Mouse (Mus musculus): ENCODE data around the gene Ikzf3. TPM values are rescaled to one million over a fixed set of nuclear protein-coding genes. Genes with fewer than 3 reads are reported as not detected.
A peak's percentile ranks its signal among the peaks of the same experiment; 100 is the strongest.

Ikzf3 gene
- polyA plus RNA-seq, 1 experiment from 2014 or later = 0.35 TPM

GRCm38 (mm10) chr11:98584146-98584545 lies 38.3 kb upstream of the Ikzf3 start:
- H3K9ac ChIP-seq = peak overlapping the region; percentile 24; the same call in 1 of the 2 replicates

GRCm38 (mm10) chr11:98583571-98583970 lies 37.7 kb upstream of the Ikzf3 start:
- no peak overlapping the region for H3K9ac ChIP-seq
- peaks cover 39% of the 10 kb centered on the region for H3K36me3 ChIP-seq
- whole genome bisulfite sequencing = 40% methylated on average over 3 of the region's 3 CpGs

More at GRCm38 (mm10) chr11:98584146-98584545, 38.3 kb upstream of the Ikzf3 start:
- WGBS = 74% methylated on average over 1 of the region's 1 CpGs
- H3K9me3 ChIP-seq = no peaks in the 10 kb centered on the region
- H3K36me3 ChIP-seq = peaks cover 39% of the 10 kb centered on the region
- no peaks in the 10 kb centered on the region for H3K27me3 ChIP-seq
- ATAC-seq (ENCODE audit: low FRiP score) = no peak
- no peak overlapping the region for H3K4me3 ChIP-seq
- H3K27ac ChIP-seq = no peak overlapping the region
- no peak overlapping the region for H3K4me2 ChIP-seq
- H3K4me1 ChIP-seq (replicated peaks) = peaks cover 39% of the 10 kb centered on the region

GRCm38 (mm10) chr11:98583265-98583552 lies 37.4 kb upstream of the Ikzf3 start:
- Histone ChIP-seq H3K9ac (no peak overlapping the region), H3K4me2 (no peak overlapping the region), H3K4me3 (no peak overlapping the region), H3K27me3 (no peaks in the 10 kb centered on the region), H3K4me1 (replicated peaks) (peaks cover 33% of the 10 kb centered on the region), H3K9me3 (no peaks in the 10 kb centered on the region), H3K36me3 (peaks cover 39% of the 10 kb centered on the region), H3K27ac (no peak overlapping the region)
- no peak for ATAC-seq (ENCODE audit: low FRiP score)
- WGBS = 87% methylated on average over 3 of the region's 3 CpGs

More at GRCm38 (mm10) chr11:98583571-98583970, 37.7 kb upstream of the Ikzf3 start:
- no peak overlapping the region for H3K4me2 ChIP-seq
- no peaks in the 10 kb centered on the region for H3K9me3 ChIP-seq
- H3K4me3 ChIP-seq = no peak overlapping the region
- peaks cover 37% of the 10 kb centered on the region for H3K4me1 ChIP-seq (replicated peaks)
- no peak for ATAC-seq (ENCODE audit: low FRiP score)
- no peaks in the 10 kb centered on the region for H3K27me3 ChIP-seq
- H3K27ac ChIP-seq = no peak overlapping the region

- Histone ChIP-seq H3K27ac (no peak overlapping the region), H3K9me3 (no peaks in the 10 kb centered on the region), H3K4me1 (replicated peaks) (peaks cover 28% of the 10 kb centered on the region), H3K27me3 (no peaks in the 10 kb centered on the region), H3K36me3 (peaks cover 39% of the 10 kb centered on the region), H3K9ac (no peak overlapping the region), H3K4me2 (no peak overlapping the region), H3K4me3 (no peak overlapping the region)
- ATAC-seq (ENCODE audit: low FRiP score) = no peak
- 89% methylated on average over 12 of the region's 12 CpGs for WGBS
These were observed 36.9 kb upstream of the Ikzf3 start for GRCm38 (mm10) chr11:98582551-98583264.

- Histone ChIP-seq H3K9me3 (no peaks in the 10 kb centered on the region), H3K4me3 (no peak overlapping the region), H3K9ac (no peak overlapping the region), H3K36me3 (peaks cover 39% of the 10 kb centered on the region), H3K27me3 (no peaks in the 10 kb centered on the region), H3K27ac (no peak overlapping the region), H3K4me1 (replicated peaks) (peaks cover 23% of the 10 kb centered on the region), H3K4me2 (no peak overlapping the region)
- WGBS = 78% methylated on average over 8 of the region's 8 CpGs
- no peak for ATAC-seq (ENCODE audit: low FRiP score)
These were observed 36.2 kb upstream of the Ikzf3 start for GRCm38 (mm10) chr11:98582030-98582388.

GRCm38 (mm10) chr11:98581286-98582029 lies 35.6 kb upstream of the Ikzf3 start:
- ATAC-seq (ENCODE audit: low FRiP score) = no peak
- no peaks in the 10 kb centered on the region for H3K27me3 ChIP-seq
- no peaks in the 10 kb centered on the region for H3K9me3 ChIP-seq
- H3K4me3 ChIP-seq = no peak overlapping the region
- H3K4me1 ChIP-seq (replicated peaks) = peaks cover 21% of the 10 kb centered on the region
- H3K9ac ChIP-seq = 0 out of 2 replicates have a peak overlapping the region, but pooled peaks have one; percentile 13
- WGBS = 68% methylated on average over 17 of the region's 17 CpGs
- peaks cover 42% of the 10 kb centered on the region for H3K36me3 ChIP-seq
- H3K4me2 ChIP-seq = no peak overlapping the region
- H3K27ac ChIP-seq = no peak overlapping the region

GRCm38 (mm10) chr11:98580301-98581121 lies 34.7 kb upstream of the Ikzf3 start:
- Histone ChIP-seq H3K27me3 (no peaks in the 10 kb centered on the region), H3K4me2 (no peak overlapping the region), H3K4me3 (no peak overlapping the region), H3K9me3 (no peaks in the 10 kb centered on the region), H3K9ac (no peak overlapping the region), H3K4me1 (replicated peaks) (peaks cover 12% of the 10 kb centered on the region), H3K36me3 (peaks cover 42% of the 10 kb centered on the region), H3K27ac (no peak overlapping the region)
- WGBS = 83% methylated on average over 16 of the region's 16 CpGs
- ATAC-seq (ENCODE audit: low FRiP score) = no peak

GRCm38 (mm10) chr11:98577776-98578175 lies 31.9 kb upstream of the Ikzf3 start:
- Histone ChIP-seq H3K4me2 (no peak overlapping the region), H3K9me3 (no peaks in the 10 kb centered on the region), H3K9ac (no peak overlapping the region), H3K4me3 (no peak overlapping the region), H3K27ac (no peak overlapping the region), H3K27me3 (no peaks in the 10 kb centered on the region), H3K4me1 (replicated peaks) (no peaks in the 10 kb centered on the region; the same call in 1 of the 2 replicates), H3K36me3 (peaks cover 31% of the 10 kb centered on the region)
- WGBS = 85% methylated on average over 5 of the region's 5 CpGs
- no peak for ATAC-seq (ENCODE audit: low FRiP score)

GRCm38 (mm10) chr11:98569461-98569860 lies 23.6 kb upstream of the Ikzf3 start:
- 77% methylated on average over 6 of the region's 6 CpGs for WGBS
- Histone ChIP-seq H3K9ac (no peak overlapping the region), H3K36me3 (no peaks in the 10 kb centered on the region), H3K4me3 (no peak overlapping the region), H3K27me3 (no peaks in the 10 kb centered on the region), H3K27ac (no peak overlapping the region), H3K4me2 (no peak overlapping the region), H3K4me1 (replicated peaks) (no peaks in the 10 kb centered on the region), H3K9me3 (no peaks in the 10 kb centered on the region)
- ATAC-seq (ENCODE audit: low FRiP score) = no peak

GRCm38 (mm10) chr11:98568326-98568725 lies 22.5 kb upstream of the Ikzf3 start:
- no peak for ATAC-seq (ENCODE audit: low FRiP score)

GRCm38 (mm10) chr11:98563921-98564414 lies 18.1 kb upstream of the Ikzf3 start:
- Histone ChIP-seq H3K27me3 (no peaks in the 10 kb centered on the region), H3K9ac (no peak overlapping the region), H3K9me3 (no peaks in the 10 kb centered on the region), H3K36me3 (no peaks in the 10 kb centered on the region), H3K4me3 (no peak overlapping the region), H3K4me1 (replicated peaks) (no peaks in the 10 kb centered on the region), H3K27ac (no peak overlapping the region), H3K4me2 (no peak overlapping the region)
- WGBS = 80% methylated on average over 13 of the region's 13 CpGs
- no peak for ATAC-seq (ENCODE audit: low FRiP score)

More at GRCm38 (mm10) chr11:98568326-98568725, 22.5 kb upstream of the Ikzf3 start:
- H3K4me1 ChIP-seq (replicated peaks) = no peaks in the 10 kb centered on the region
- WGBS = 89% methylated on average over 8 of the region's 8 CpGs
- H3K36me3 ChIP-seq = no peaks in the 10 kb centered on the region
- no peak overlapping the region for H3K4me3 ChIP-seq
- H3K4me2 ChIP-seq = no peak overlapping the region
- no peaks in the 10 kb centered on the region for H3K27me3 ChIP-seq
- H3K9me3 ChIP-seq = no peaks in the 10 kb centered on the region
- H3K27ac ChIP-seq = no peak overlapping the region
- H3K9ac ChIP-seq = no peak overlapping the region

GRCm38 (mm10) chr11:98563025-98563424 lies 17.2 kb upstream of the Ikzf3 start:
- 86% methylated on average over 3 of the region's 3 CpGs for WGBS
- Histone ChIP-seq H3K27ac (no peak overlapping the region), H3K4me1 (replicated peaks) (no peaks in the 10 kb centered on the region), H3K9ac (no peak overlapping the region), H3K4me2 (no peak overlapping the region), H3K27me3 (no peaks in the 10 kb centered on the region), H3K4me3 (no peak overlapping the region), H3K9me3 (no peaks in the 10 kb centered on the region), H3K36me3 (no peaks in the 10 kb centered on the region)
- ATAC-seq (ENCODE audit: low FRiP score) = no peak

Data from hindbrain, embryonic 13.5 days (tissue).